Mouse (Mus musculus) forelimb bud, embryonic 11.5 days (tissue): ENCODE results near the gene Rbms2.
"Not testable (repeated sequence)": the region's sequence is repeated elsewhere in the genome, so short reads cannot be mapped to it uniquely, and the experiment has no call there.

Experiments
- DNase-seq: peaks from one replicate; pipeline ENCODE4 v3.0.0-alpha.2; 2012; ENCODE audit warnings: low read depth, low spot score

Gene Rbms2

GRCm38 (mm10) chr10:128092506-128093495, 87.3 kb downstream of the Rbms2 start:
- peak; percentile 67 for DNase-seq

- DNase-seq, result no peak
Observed at GRCm38 (mm10) chr10:128091564-128092505, 88.3 kb downstream of the Rbms2 start, which contains the start of gene Baz2a. Gene Baz2a, plus strand, starts transcription at chr10:128091577.

DNA sequence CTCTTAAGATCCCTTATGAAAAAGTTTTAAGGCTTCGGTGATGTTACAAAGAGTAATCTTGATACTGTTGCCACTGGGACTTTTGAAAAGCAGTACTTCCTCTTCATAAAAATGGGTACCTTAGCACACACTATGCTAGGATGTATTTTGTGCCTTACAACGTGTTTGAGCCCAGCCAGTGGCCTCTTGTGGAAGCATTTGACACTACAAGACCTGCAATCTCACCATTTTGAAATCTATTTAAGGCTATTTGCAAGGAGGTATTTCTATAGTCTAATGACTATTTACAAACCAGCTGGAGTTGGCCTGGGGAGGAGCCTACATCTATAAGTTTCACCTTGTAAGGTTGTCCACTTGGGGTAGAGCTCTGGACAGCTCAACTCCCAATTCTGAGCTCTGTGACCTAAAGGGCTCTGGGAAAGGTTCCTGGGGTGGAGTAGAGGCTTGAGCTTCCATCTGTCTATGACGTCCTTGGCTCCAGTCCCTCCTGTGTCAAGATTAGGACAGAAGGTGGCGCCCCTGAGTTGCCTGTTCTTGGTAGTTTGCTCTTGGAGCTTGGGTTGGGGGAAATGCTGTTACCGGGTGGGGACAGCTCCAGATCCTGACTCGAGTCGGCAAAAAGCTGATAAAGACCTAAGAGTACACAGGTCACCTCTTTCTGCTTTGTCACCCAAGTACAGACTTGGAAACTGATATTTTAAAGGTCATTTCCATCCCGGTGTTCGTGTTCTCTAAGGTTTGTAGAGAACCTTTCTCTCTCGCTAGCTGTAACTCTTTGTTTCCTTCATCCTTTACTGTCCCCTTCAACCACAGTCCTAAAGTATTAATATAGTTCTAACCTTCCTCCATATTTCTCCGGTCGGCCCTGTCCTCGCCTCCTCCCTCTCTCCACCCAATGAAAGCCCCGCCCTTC, 89.2 kb downstream of the Rbms2 start:
- DNase-seq, result peak; percentile 89

GRCm38 (mm10) chr10:128089842-128090241, 90.3 kb downstream of the Rbms2 start:
- no peak for DNase-seq

DNA sequence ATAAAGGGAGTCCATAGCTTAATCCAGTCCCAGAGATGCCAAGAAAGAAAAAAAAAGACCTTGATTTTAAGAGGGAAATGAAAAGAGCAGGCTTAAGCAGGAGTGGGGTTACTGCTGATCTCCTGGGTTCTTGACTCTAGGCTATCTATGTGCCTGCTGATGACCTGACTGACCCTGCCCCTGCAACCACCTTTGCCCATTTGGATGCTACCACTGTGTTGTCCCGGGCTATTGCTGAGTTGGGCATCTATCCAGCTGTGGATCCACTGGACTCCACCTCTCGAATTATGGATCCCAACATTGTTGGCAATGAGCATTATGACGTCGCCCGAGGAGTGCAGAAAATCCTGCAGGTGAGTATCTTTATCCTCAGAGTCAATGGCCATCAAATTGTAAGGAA, 91.9 kb downstream of the Rbms2 start:
- DNase-seq, result no peak

- DNase-seq, result not testable (repeated sequence)
Observed at GRCm38 (mm10) chr10:128087216-128087615, 92.9 kb downstream of the Rbms2 start.

GRCm38 (mm10) chr10:128086391-128086790, 93.7 kb downstream of the Rbms2 start:
- no peak for DNase-seq

GRCm38 (mm10) chr10:128084160-128084559, 95.9 kb downstream of the Rbms2 start:
- no peak for DNase-seq

GRCm38 (mm10) chr10:128083688-128084087, 96.4 kb downstream of the Rbms2 start:
- DNase-seq, result no peak

DNA sequence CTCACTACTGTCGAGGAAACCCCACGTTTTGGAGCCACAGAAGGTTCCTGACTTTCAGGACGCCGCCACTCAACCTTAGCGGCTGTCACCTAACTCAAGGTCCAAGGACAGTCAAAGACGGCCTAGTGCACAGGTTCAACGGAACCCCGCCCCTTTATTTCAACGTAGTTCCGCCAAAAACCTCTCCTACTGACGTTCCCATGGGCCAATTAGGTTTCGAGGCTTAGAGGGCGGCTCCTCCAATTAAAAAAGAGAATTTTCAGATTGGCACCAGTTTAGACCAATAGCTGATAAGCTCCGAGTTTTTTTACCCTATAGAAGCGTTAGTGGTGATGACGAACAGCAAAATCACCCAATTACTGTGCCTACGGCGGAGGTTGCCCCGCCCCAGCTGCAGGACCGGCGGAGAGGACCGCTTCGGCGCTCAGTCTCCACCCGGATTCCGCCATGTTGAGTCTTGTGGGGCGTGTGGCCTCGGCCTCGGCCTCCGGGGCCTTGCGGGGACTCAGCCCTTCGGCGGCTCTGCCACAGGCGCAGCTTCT, 97.1 kb downstream of the Rbms2 start, which contains the start of gene Atp5b:
Gene Atp5b (plus strand): TSS at position 394 of the 542 bp plus-strand sequence.
- peak; percentile 100 for DNase-seq

GRCm38 (mm10) chr10:128082477-128082808, 97.7 kb downstream of the Rbms2 start:
- no peak for DNase-seq

DNA sequence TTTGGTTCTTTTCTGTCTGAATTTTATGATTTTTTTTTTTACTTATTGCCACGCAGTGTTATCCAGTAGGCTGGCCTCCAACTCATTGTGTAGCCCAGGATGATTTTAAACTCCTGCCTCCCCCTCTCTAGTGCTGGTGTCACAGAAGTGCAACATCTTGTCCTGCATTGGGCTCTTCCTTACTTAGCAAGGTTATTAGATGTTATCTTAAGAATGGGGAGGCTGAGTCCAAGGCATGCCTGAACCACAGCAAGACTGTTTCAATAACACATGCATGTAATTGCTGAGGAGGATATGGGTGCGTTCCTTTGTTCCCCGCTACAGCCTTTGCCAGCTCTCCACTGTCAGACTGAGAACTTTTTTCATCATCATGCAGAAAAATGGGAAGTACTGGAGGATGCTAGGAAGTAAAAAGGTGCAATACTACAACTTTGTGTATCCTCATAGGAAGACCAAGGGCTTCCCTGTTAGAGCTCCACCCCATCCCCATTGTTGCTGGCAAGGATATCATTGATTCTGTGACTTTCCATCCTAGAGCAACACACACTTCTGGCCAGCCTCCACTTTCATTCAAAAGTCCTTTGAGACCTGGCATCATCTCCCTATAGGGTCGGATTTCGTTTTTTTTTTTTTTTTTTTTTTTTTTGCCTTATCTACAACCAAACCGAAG, 98.2 kb downstream of the Rbms2 start:
- no peak for DNase-seq
